Comparison of ENCODE assay signal across 8 mouse cellular contexts in the genomic region with DNA sequence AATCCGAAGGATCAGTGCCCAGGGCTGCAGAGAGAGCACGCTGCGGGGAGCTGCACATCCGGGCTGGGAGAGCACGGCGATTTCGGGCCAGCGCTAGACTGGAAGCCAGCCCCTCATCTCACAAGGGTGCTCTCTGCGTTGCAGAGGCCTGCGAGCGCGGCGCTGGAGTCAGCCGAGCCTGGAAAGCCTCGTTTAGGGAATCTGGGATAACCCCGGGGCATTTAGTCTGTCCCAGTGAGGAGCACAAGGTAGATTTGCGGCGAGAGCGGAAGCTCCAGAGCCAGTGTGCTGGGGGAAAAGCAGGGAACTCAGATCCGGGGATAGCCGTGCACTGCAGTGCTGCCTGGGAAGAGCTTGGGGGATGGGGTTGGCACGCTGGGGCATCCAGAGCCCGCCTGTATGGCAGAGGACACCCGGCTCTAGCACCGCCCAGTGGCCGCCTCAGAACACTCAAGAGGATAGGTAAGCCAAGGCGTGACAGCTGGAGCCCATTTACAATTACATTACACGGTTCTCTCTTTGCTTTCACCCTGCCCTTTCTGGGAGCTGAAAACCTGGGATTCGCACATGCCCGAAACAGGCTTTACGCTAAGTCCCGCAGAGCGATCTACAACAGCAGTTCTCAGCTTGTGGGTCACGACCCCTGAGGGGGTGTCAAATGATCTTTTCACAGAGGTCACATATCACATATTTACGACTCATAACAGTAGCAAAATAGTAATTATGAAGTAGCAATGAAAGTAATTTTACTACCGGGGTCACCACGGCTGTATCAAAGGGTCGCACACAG.
A peak's percentile ranks its signal among the peaks of the same experiment; 100 is the strongest.
DNase-seq lines count a peak whose midpoint lies in the region; ATAC-seq and TF ChIP-seq lines count a peak whose summit lies in the region.

No protein-coding gene starts in this region.

- H3K27ac ChIP-seq in cortical plate, adult 2 months (ENCODE audit: insufficient read depth, low read length) = peak overlapping the region; percentile 67; the same call in 1 of the 2 replicates
- peak overlapping the region; percentile 83 for H3K27ac ChIP-seq in left cerebral cortex, adult 2 months

- DNase-seq in adrenal gland, adult (ENCODE audit: inconsistent age in 2 of 2, low spot score in 1 of 2) = peak; percentile 81 to 88
- DNase-seq in gastrocnemius, postnatal 25 days = peak; percentile 56
- peak; percentile 80 to 86 for DNase-seq in left cerebral cortex, adult 2 months (ENCODE audit: extremely low spot score in 1 of 2, low spot score in 2 of 2)
- peak; percentile 78 for DNase-seq in lung, postnatal 36 days
- DNase-seq in retina, postnatal 7 days (ENCODE audit: low read depth, low spot score) = peak; percentile 62
- peak; percentile 59 for DNase-seq in urinary bladder, postnatal 25 days (ENCODE audit: low spot score)

- peaks cover 2% of the 10 kb centered on the region; the same call in 1 of the 2 replicates for H3K4me1 ChIP-seq in cortical plate, adult 2 months (ENCODE audit: control insufficient read depth, insufficient read depth, low read length)

- H3K4me3 ChIP-seq in cortical plate, adult 2 months (ENCODE audit: insufficient read depth, low read length) = peak overlapping the region; percentile 43
- H3K4me3 ChIP-seq in left cerebral cortex, adult 2 months = peak overlapping the region; percentile 60

- intact Hi-C loops in left cerebral cortex, adult 2 months (cut with DNase I) = loop anchor here (2.0 kb wide), 1 partner anchor 277 kb away; a partner anchor contains a TSS

- TF ChIP-seq CTCF in cortical plate, adult 2 months (IDR thresholded peaks at IDR 0.05; ENCODE audit: extremely low read depth, insufficient read depth, low read length) = peak; percentile 42
- peak; percentile 67 for TF ChIP-seq CTCF in left cerebral cortex, adult 2 months (IDR thresholded peaks at IDR 0.05)

- TF ChIP-seq POLR2A in cortical plate, adult 2 months (IDR thresholded peaks at IDR 0.05; ENCODE audit: extremely low read depth, insufficient read depth, low read length) = peak; percentile 44; the same call in 1 of the 2 replicates

- ATAC-seq in inflammation-experienced regulatory T-cells, adult 6 months = peak; percentile 38

Comparison
In these comparisons a context has a peak if more than half of its experiments do, and no peak if none do; other contexts are left out.
1. Peak in every context shown above with its lines: DNase-seq, ATAC-seq, H3K4me3 ChIP-seq and H3K27ac ChIP-seq.